Mouse (Mus musculus) ovary, adult 18-20 months (tissue): ENCODE measurements at regions not wholly inside any gene's neighbourhood (a gene's known extent, or its start where the extent isn't known, plus 50 kb on each side); places are given as distances from the start of the nearest gene placed in this dataset.

Experiments used
- DNase-seq: peaks from one replicate; pipeline ENCODE4 v3.0.0; 2022; ENCODE audit warnings: low spot score, mixed read lengths

- DNase-seq, result no peak
Observed at GRCm38 (mm10) chr16:87225595-87225994, 128.4 kb upstream of the N6amt1 start.

- no peak for DNase-seq
Observed at GRCm38 (mm10) chr16:87225085-87225484, 128.9 kb upstream of the N6amt1 start.

GRCm38 (mm10) chr16:87224024-87224423, 130.0 kb upstream of the N6amt1 start:
- DNase-seq, result no peak

- DNase-seq, result no peak
Observed at GRCm38 (mm10) chr16:87220611-87221010, 133.4 kb upstream of the N6amt1 start.

- DNase-seq, result no peak
Observed at GRCm38 (mm10) chr16:87220201-87220600, 133.8 kb upstream of the N6amt1 start.

GRCm38 (mm10) chr16:87207875-87208274, 146.1 kb upstream of the N6amt1 start:
- no peak for DNase-seq

GRCm38 (mm10) chr16:87190471-87190870, 163.5 kb upstream of the N6amt1 start:
- DNase-seq, result no peak

- no peak for DNase-seq
Observed at GRCm38 (mm10) chr16:87188737-87189136, 165.2 kb upstream of the N6amt1 start.

- no peak for DNase-seq
Observed at GRCm38 (mm10) chr16:87172395-87172794, 181.6 kb upstream of the N6amt1 start.

GRCm38 (mm10) chr16:87139301-87139700, 214.7 kb upstream of the N6amt1 start:
- no peak for DNase-seq

GRCm38 (mm10) chr16:87136503-87136902, 217.5 kb upstream of the N6amt1 start:
- no peak for DNase-seq

- DNase-seq, result no peak
Observed at GRCm38 (mm10) chr16:87134452-87134851, 219.5 kb upstream of the N6amt1 start.

- DNase-seq, result no peak
Observed at GRCm38 (mm10) chr16:87133874-87134273, 220.1 kb upstream of the N6amt1 start.

- no peak for DNase-seq
Observed at GRCm38 (mm10) chr16:87132082-87132481, 221.9 kb upstream of the N6amt1 start.

GRCm38 (mm10) chr16:87130733-87131640, 223.0 kb upstream of the N6amt1 start:
- no peak for DNase-seq

- DNase-seq, result no peak
Observed at GRCm38 (mm10) chr16:87129021-87129420, 225.0 kb upstream of the N6amt1 start.

- peak; percentile 2 for DNase-seq
Observed at GRCm38 (mm10) chr16:87128230-87128629, 225.8 kb upstream of the N6amt1 start.

- DNase-seq, result no peak
Observed at GRCm38 (mm10) chr16:87124519-87124918, 229.5 kb upstream of the N6amt1 start.

- DNase-seq, result no peak
Observed at GRCm38 (mm10) chr16:87103599-87103998, 250.4 kb upstream of the N6amt1 start.

GRCm38 (mm10) chr16:87102057-87102456, 251.9 kb upstream of the N6amt1 start:
- DNase-seq, result no peak

- DNase-seq, result peak; percentile 18
Observed at GRCm38 (mm10) chr16:87092011-87092410, 262.0 kb upstream of the N6amt1 start.

- no peak for DNase-seq
Observed at GRCm38 (mm10) chr16:87089322-87089721, 264.7 kb upstream of the N6amt1 start.

- DNase-seq, result no peak
Observed at GRCm38 (mm10) chr16:87083505-87083904, 270.5 kb upstream of the N6amt1 start.

- no peak for DNase-seq
Observed at GRCm38 (mm10) chr16:87077385-87077784, 276.6 kb upstream of the N6amt1 start.
